9 mouse cellular contexts compared by ENCODE assay signal in genomic region chr1:133741881-133742434, GRCm38 (mm10). TPM values are rescaled to one million over a fixed set of nuclear protein-coding genes. Genes with fewer than 3 reads are reported as not detected.
DNase-seq lines count a peak whose midpoint lies in the region; ATAC-seq and TF ChIP-seq lines count a peak whose summit lies in the region.
"Had no signal": no experiment of that assay in that cellular context is flagged by ENCODE, and none has a peak within 500 bp of the region (broad histone marks: within the 10 kb centered on the region; RNA-seq: fewer than 3 reads in every experiment).

No protein-coding gene starts in this region.

- H3K79me2 ChIP-seq in heart, adult 2 months (replicated peaks; ENCODE audit: control insufficient read depth, insufficient read depth, low read length) = no peaks in the 10 kb centered on the region

- H3K9ac ChIP-seq in heart, embryonic 11.5 days (ENCODE audit: low read depth, low read length) = no peak overlapping the region
- no peak overlapping the region for H3K9ac ChIP-seq in heart, adult 2 months (ENCODE audit: low read depth, low read length)
- H3K9ac ChIP-seq: forebrain, postnatal 0 days had no signal

- DNase-seq in heart, adult 18-20 months = peak; percentile 38 to 64
- DNase-seq in ZHBTc4 (ENCODE audit: low read depth, low spot score) = peak; percentile 71
- peak; percentile 45 to 52 for DNase-seq in heart, adult 2 months
- DNase-seq in limb, embryonic 10.5 days (ENCODE audit: low spot score) = peak; percentile 58
- no peak for DNase-seq in layer of hippocampus, postnatal 14 days (ENCODE audit: low spot score in 2 of 2)
- DNase-seq in left cerebral cortex, adult 2 months (ENCODE audit: extremely low spot score in 1 of 2, low spot score in 2 of 2) = no peak
- DNase-seq: forebrain, postnatal 0 days had no signal

- intact Hi-C loops in heart, adult 2 months (cut with DNase I) = loop anchor here (2.0 kb wide), 1 partner anchor 59 kb away; the partner anchor contains the start of gene Atp2b4
- intact Hi-C loops in left cerebral cortex, adult 2 months (cut with DNase I) = no loop called here

- no peaks in the 10 kb centered on the region for H3K27me3 ChIP-seq in heart, embryonic 11.5 days (ENCODE audit: control insufficient read depth, insufficient read depth, low read length)
- no peaks in the 10 kb centered on the region for H3K27me3 ChIP-seq in heart, adult 2 months (ENCODE audit: control insufficient read depth, insufficient read depth, low read length)
- peaks cover 69% of the 10 kb centered on the region for H3K27me3 ChIP-seq in limb, embryonic 10.5 days (ENCODE audit: low read depth, poor library complexity, severe bottlenecking)

- H3K36me3 ChIP-seq in heart, embryonic 11.5 days (ENCODE audit: control insufficient read depth, insufficient read depth, low read length) = peaks cover 8% of the 10 kb centered on the region
- H3K36me3 ChIP-seq in heart, adult 2 months (ENCODE audit: control insufficient read depth, insufficient read depth, low read length) = no peaks in the 10 kb centered on the region
- no peaks in the 10 kb centered on the region for H3K36me3 ChIP-seq in limb, embryonic 10.5 days

- H3K4me3 ChIP-seq in heart, embryonic 11.5 days (ENCODE audit: low read depth, low read length) = no peak overlapping the region
- no peak overlapping the region for H3K4me3 ChIP-seq in heart, adult 2 months
- no peak overlapping the region for H3K4me3 ChIP-seq in limb, embryonic 10.5 days
- H3K4me3 ChIP-seq in left cerebral cortex, adult 2 months = no peak overlapping the region

- peak; percentile 56; the same call in 1 of the 2 replicates for TF ChIP-seq EP300 in heart, adult 2 months (IDR thresholded peaks at IDR 0.05; ENCODE audit: insufficient read depth, low read depth, low read length)

- H3K27ac ChIP-seq in heart, embryonic 11.5 days (ENCODE audit: low read depth, low read length) = no peak overlapping the region
- peak overlapping the region; percentile 54 for H3K27ac ChIP-seq in heart, adult 2 months
- H3K27ac ChIP-seq in limb, embryonic 10.5 days = peak overlapping the region; percentile 88
- H3K27ac ChIP-seq in left cerebral cortex, adult 2 months = no peak overlapping the region

- TF ChIP-seq CTCF in heart, adult 2 months (IDR thresholded peaks at IDR 0.05) = no peak
- TF ChIP-seq CTCF in left cerebral cortex, adult 2 months (IDR thresholded peaks at IDR 0.05) = no peak

- WGBS in heart, embryonic 11.5 days (ENCODE audit: insufficient replicate concordance) = 57% methylated on average over 11 of the region's 11 CpGs
- WGBS in heart, adult 2 months = 42% methylated on average over 11 of the region's 11 CpGs
- WGBS in limb, embryonic 10.5 days = 33% methylated on average over 11 of the region's 11 CpGs

- peaks cover 31% of the 10 kb centered on the region for H3K4me1 ChIP-seq in heart, embryonic 11.5 days (ENCODE audit: control insufficient read depth, insufficient read depth, low read length)
- H3K4me1 ChIP-seq in heart, adult 2 months (ENCODE audit: control insufficient read depth, insufficient read depth, low read length) = peaks cover 25% of the 10 kb centered on the region
- peaks cover 53% of the 10 kb centered on the region for H3K4me1 ChIP-seq in limb, embryonic 10.5 days

- no peak overlapping the region for H3K4me2 ChIP-seq in heart, embryonic 11.5 days

- TF ChIP-seq POLR2A in heart, adult 2 months (IDR thresholded peaks at IDR 0.05; ENCODE audit: insufficient read depth, low read depth, low read length) = no peak

- H3K9me3 ChIP-seq in heart, embryonic 11.5 days (replicated peaks; ENCODE audit: control insufficient read depth, low read length) = no peaks in the 10 kb centered on the region
- H3K9me3 ChIP-seq in limb, embryonic 10.5 days (replicated peaks) = no peaks in the 10 kb centered on the region

- no peak for ATAC-seq in heart, embryonic 11.5 days (replicated peaks; ENCODE audit: insufficient number of reproducible peaks, low FRiP score, low TSS enrichment)
- no peak for ATAC-seq in activated CD4-positive, CD25-positive, alpha-beta regulatory T cell, adult 4 months
- ATAC-seq: forebrain, postnatal 0 days had no signal

RNA-seq across cellular contexts. Expression of gene Lax1, which starts 52.0 kb away (rescaled TPM):
- total RNA-seq in heart, adult 18-20 months (2021) = 1 to 10 TPM in 1 of 2 experiments, under 1 TPM in 1; 0.35 to 3.5 TPM
- 0.09 and 0.73 TPM in 2 replicates for polyA plus RNA-seq in heart, embryonic 11.5 days (2014; fragmentation: Nextera tagmentation; extraction: Ambion mirVana)
- total RNA-seq in heart, adult 2 months (2021) = under 1 TPM; 0.36 to 0.73 TPM
- 0.45 and 0.47 TPM in 2 replicates for polyA plus RNA-seq in heart, adult 2 months (2012; rRNA removed)
- 0.62 and 0.75 TPM in 2 replicates for polyA plus RNA-seq in limb, embryonic 10.5 days (2016; fragmentation: Nextera tagmentation; extraction: Ambion mirVana)
- not detected for total RNA-seq in layer of hippocampus, postnatal 14 days (2021)
- under 1 TPM in 1 of 2 experiments, not detected in 1; 0.65 TPM for total RNA-seq in left cerebral cortex, adult 2 months (2021)
- polyA plus RNA-seq in activated CD4-positive, CD25-positive, alpha-beta regulatory T cell, adult 4 months (2017; shearing (Covaris generic)) = 100 to 1,000 TPM; 109 to 137 TPM

RNA-seq across cellular contexts. Expression of gene Atp2b4, which starts 58.9 kb away (rescaled TPM):
- total RNA-seq in heart, adult 18-20 months (2021) = 10 to 100 TPM; 17.2 to 19.3 TPM
- polyA plus RNA-seq in heart, embryonic 11.5 days (2014; fragmentation: Nextera tagmentation; extraction: Ambion mirVana) = 26.1 and 35.6 TPM in 2 replicates
- 10 to 100 TPM; 21.3 to 22.3 TPM for total RNA-seq in heart, adult 2 months (2021)
- polyA plus RNA-seq in heart, adult 2 months (2012; rRNA removed) = 6.6 and 10.2 TPM in 2 replicates
- polyA plus RNA-seq in limb, embryonic 10.5 days (2016; fragmentation: Nextera tagmentation; extraction: Ambion mirVana) = 2.5 and 3.5 TPM in 2 replicates
- total RNA-seq in layer of hippocampus, postnatal 14 days (2021) = 10 to 100 TPM; 62.9 to 67.4 TPM
- total RNA-seq in left cerebral cortex, adult 2 months (2021) = 100 to 1,000 TPM; 245 to 247 TPM
- 10 to 100 TPM; 17.8 to 19.0 TPM for polyA plus RNA-seq in activated CD4-positive, CD25-positive, alpha-beta regulatory T cell, adult 4 months (2017; shearing (Covaris generic))

Comparison
In these comparisons a context has a peak if more than half of its experiments do, and no peak if none do; other contexts are left out.
1. H3K27ac ChIP-seq: peak in heart, adult 2 months (single experiment) and limb, embryonic 10.5 days (single experiment); none in heart, embryonic 11.5 days (single experiment) and left cerebral cortex, adult 2 months (single experiment).
2. DNase-seq: peak in heart, adult 18-20 months (2 of 2), ZHBTc4 (single experiment), heart, adult 2 months (2 of 2) and limb, embryonic 10.5 days (single experiment); none in layer of hippocampus, postnatal 14 days (0 of 2) and left cerebral cortex, adult 2 months (0 of 2).